Mouse (Mus musculus) heart, embryonic 12.5 days (tissue): Measurements from ENCODE around the gene Wfikkn2. TPM values are rescaled to one million over a fixed set of nuclear protein-coding genes. Genes with fewer than 3 reads are reported as not detected.
"Not testable (repeated sequence)": the region's sequence is repeated elsewhere in the genome, so short reads cannot be mapped to it uniquely, and the experiment has no call there.

Source experiments
- ATAC-seq: fragments of 200-750 bp; cut with Nextera tagmentation; 2 replicates; pipeline ENCODE4 v1.8.0; 2017; ENCODE audit warnings: moderate TSS enrichment, moderate library complexity; ENCODE audit not compliant: insufficient number of reproducible peaks, low FRiP score
- H3K27ac ChIP-seq: fragments of 300-500 bp; sonication (generic); 2 replicates; pipeline ENCODE4 v1.5.1; 2016; ENCODE audit warnings: mild to moderate bottlenecking, moderate library complexity; ENCODE audit not compliant: poor library complexity, severe bottlenecking
- H3K27me3 ChIP-seq: fragments of 300-500 bp; sonication (generic); replicated peaks from 2 replicates; pipeline ENCODE4 v1.6.1; 2016; ENCODE audit warnings: mild to moderate bottlenecking, moderate library complexity
- H3K36me3 ChIP-seq: fragments of 300-500 bp; sonication (generic); 2 replicates; pipeline ENCODE4 v1.6.1; 2016; ENCODE audit warnings: mild to moderate bottlenecking, moderate library complexity
- H3K4me1 ChIP-seq: fragments of 300-500 bp; sonication (generic); replicated peaks from 2 replicates; pipeline ENCODE4 v1.6.1; 2016; ENCODE audit warnings: mild to moderate bottlenecking
- H3K4me2 ChIP-seq: fragments of 300-500 bp; sonication (generic); 2 replicates; pipeline ENCODE4 v1.6.1; 2016; ENCODE audit warnings: mild to moderate bottlenecking, moderate library complexity
- H3K4me3 ChIP-seq: fragments of 300-500 bp; sonication (generic); 2 replicates; pipeline ENCODE4 v1.5.1; 2016; ENCODE audit warnings: mild to moderate bottlenecking
- H3K9ac ChIP-seq: fragments of 300-500 bp; sonication (generic); 2 replicates; pipeline ENCODE4 v1.6.1; 2016; ENCODE audit warnings: mild to moderate bottlenecking, moderate library complexity
- H3K9me3 ChIP-seq: fragments of 300-500 bp; sonication (generic); replicated peaks from 2 replicates; pipeline ENCODE4 v1.6.1; 2016; ENCODE audit warnings: mild to moderate bottlenecking, moderate library complexity
- WGBS: fragments of 180-500 bp; shearing (Covaris S2); methylation state at CpG from one replicate; pipeline ENCODE4 v1.1.7; 2016; 5-methylcytosine and 5-hydroxymethylcytosine counted together
- polyA plus RNA-seq: library from polyadenylated mRNA; unstranded; fragments of >200 nt; fragmentation: Nextera tagmentation; extraction: Ambion mirVana; gene quantifications from 2 replicates; pipeline ENCODE4 v1.2.1, GENCODE M21; 2016

The Wfikkn2 gene
- polyA plus RNA-seq, 1 experiment from 2014 or later: 2.5 TPM

GRCm38 (mm10) chr11:94275686-94276085, 29.9 kb upstream of the Wfikkn2 start:
- Histone ChIP-seq H3K27me3 (no peaks in the 10 kb centered on the region), H3K36me3 (no peaks in the 10 kb centered on the region), H3K4me1 (peaks cover 18% of the 10 kb centered on the region), H3K9ac (no peak overlapping the region), H3K4me3 (no peak overlapping the region), H3K9me3 (0 out of 2 replicates have a peak, but pooled peaks cover 3% of the 10 kb centered on the region), H3K27ac (no peak overlapping the region), H3K4me2 (no peak overlapping the region)
- 83% methylated on average over 2 of the region's 2 CpGs for WGBS
- ATAC-seq: no peak

- H3K27me3 ChIP-seq: no peaks in the 10 kb centered on the region
- H3K9ac ChIP-seq: no peak overlapping the region
- H3K4me3 ChIP-seq: no peak overlapping the region
- H3K4me1 ChIP-seq: peaks cover 13% of the 10 kb centered on the region
- 80% methylated on average over 7 of the region's 7 CpGs for WGBS
- no peak for ATAC-seq
- no peak overlapping the region for H3K4me2 ChIP-seq
- H3K36me3 ChIP-seq: no peaks in the 10 kb centered on the region
- 0 out of 2 replicates have a peak, but pooled peaks cover 3% of the 10 kb centered on the region for H3K9me3 ChIP-seq
- no peak overlapping the region for H3K27ac ChIP-seq
These were observed 29.4 kb upstream of the Wfikkn2 start for GRCm38 (mm10) chr11:94275226-94275625.

- peak; percentile 61 for ATAC-seq
These were observed 28.5 kb upstream of the Wfikkn2 start for GRCm38 (mm10) chr11:94274206-94274867.

GRCm38 (mm10) chr11:94272960-94273927, 27.4 kb upstream of the Wfikkn2 start:
- no peak for ATAC-seq
- WGBS: 86% methylated on average over 21 of the region's 21 CpGs
- H3K27ac ChIP-seq: no peak overlapping the region

More at GRCm38 (mm10) chr11:94274206-94274867, 28.5 kb upstream of the Wfikkn2 start:
- Histone ChIP-seq H3K27ac (no peak overlapping the region), H3K27me3 (no peaks in the 10 kb centered on the region), H3K4me2 (no peak overlapping the region), H3K36me3 (no peaks in the 10 kb centered on the region), H3K9me3 (0 out of 2 replicates have a peak, but pooled peaks cover 3% of the 10 kb centered on the region), H3K9ac (no peak overlapping the region; the same call in 1 of the 2 replicates), H3K4me3 (no peak overlapping the region), H3K4me1 (peaks cover 11% of the 10 kb centered on the region)
- WGBS: 50% methylated on average over 10 of the region's 10 CpGs

GRCm38 (mm10) chr11:94271015-94271414, 25.2 kb upstream of the Wfikkn2 start:
- WGBS: 84% methylated on average over 2 of the region's 2 CpGs
- H3K27ac ChIP-seq: no peak overlapping the region
- H3K4me3 ChIP-seq: no peak overlapping the region
- ATAC-seq: no peak
- H3K27me3 ChIP-seq: no peaks in the 10 kb centered on the region
- H3K9ac ChIP-seq: no peak overlapping the region
- H3K36me3 ChIP-seq: no peaks in the 10 kb centered on the region
- peaks cover 11% of the 10 kb centered on the region for H3K4me1 ChIP-seq
- H3K9me3 ChIP-seq: no peaks in the 10 kb centered on the region
- H3K4me2 ChIP-seq: no peak overlapping the region

More at GRCm38 (mm10) chr11:94272960-94273927, 27.4 kb upstream of the Wfikkn2 start:
- Histone ChIP-seq H3K4me2 (no peak overlapping the region), H3K4me3 (no peak overlapping the region), H3K4me1 (peaks cover 11% of the 10 kb centered on the region), H3K27me3 (no peaks in the 10 kb centered on the region), H3K36me3 (no peaks in the 10 kb centered on the region), H3K9ac (no peak overlapping the region), H3K9me3 (0 out of 2 replicates have a peak, but pooled peaks cover 3% of the 10 kb centered on the region)

- Histone ChIP-seq H3K4me2 (no peak overlapping the region), H3K4me3 (no peak overlapping the region), H3K36me3 (no peaks in the 10 kb centered on the region), H3K27me3 (no peaks in the 10 kb centered on the region), H3K4me1 (peaks cover 13% of the 10 kb centered on the region), H3K9ac (no peak overlapping the region), H3K9me3 (no peaks in the 10 kb centered on the region), H3K27ac (no peak overlapping the region)
- 85% methylated on average over 7 of the region's 7 CpGs for WGBS
- no peak for ATAC-seq
These were observed 24.1 kb upstream of the Wfikkn2 start for GRCm38 (mm10) chr11:94269906-94270305.

GRCm38 (mm10) chr11:94268761-94269160, 23.0 kb upstream of the Wfikkn2 start:
- Histone ChIP-seq H3K36me3 (no peaks in the 10 kb centered on the region), H3K27ac (no peak overlapping the region), H3K4me2 (no peak overlapping the region), H3K27me3 (no peaks in the 10 kb centered on the region), H3K4me1 (peaks cover 5% of the 10 kb centered on the region), H3K4me3 (no peak overlapping the region), H3K9me3 (no peaks in the 10 kb centered on the region), H3K9ac (no peak overlapping the region)
- ATAC-seq: no peak

- not testable (repeated sequence) for H3K9ac ChIP-seq, H3K4me1 ChIP-seq, H3K27me3 ChIP-seq, H3K36me3 ChIP-seq, H3K9me3 ChIP-seq, ATAC-seq, H3K4me3 ChIP-seq, H3K27ac ChIP-seq, H3K4me2 ChIP-seq
- WGBS: 57% methylated on average over 3 of the region's 3 CpGs
These were observed 20.4 kb upstream of the Wfikkn2 start for GRCm38 (mm10) chr11:94266155-94266554.

- peak; percentile 77 for ATAC-seq
- no peaks in the 10 kb centered on the region for H3K27me3 ChIP-seq
- H3K27ac ChIP-seq: peak overlapping the region; percentile 26
- no peak overlapping the region for H3K9ac ChIP-seq
- peaks cover 5% of the 10 kb centered on the region; the same call in 1 of the 2 replicates for H3K4me1 ChIP-seq
- H3K36me3 ChIP-seq: no peaks in the 10 kb centered on the region
- H3K4me2 ChIP-seq: peak overlapping the region; percentile 74
- no peaks in the 10 kb centered on the region for H3K9me3 ChIP-seq
- WGBS: under 1% methylated on average over 18 of the region's 18 CpGs
- peak overlapping the region; percentile 47 for H3K4me3 ChIP-seq
These were observed 19.5 kb upstream of the Wfikkn2 start for GRCm38 (mm10) chr11:94265134-94265785.

GRCm38 (mm10) chr11:94261585-94262370, 16.0 kb upstream of the Wfikkn2 start:
- Histone ChIP-seq H3K27me3 (no peaks in the 10 kb centered on the region), H3K4me2 (no peak overlapping the region), H3K27ac (no peak overlapping the region), H3K9me3 (peaks cover 6% of the 10 kb centered on the region; the same call in 1 of the 2 replicates), H3K36me3 (no peaks in the 10 kb centered on the region), H3K4me1 (peaks cover 9% of the 10 kb centered on the region; the same call in 1 of the 2 replicates), H3K9ac (no peak overlapping the region), H3K4me3 (no peak overlapping the region)
- WGBS: 63% methylated on average over 6 of the region's 6 CpGs
- ATAC-seq: no peak
